Mouse (Mus musculus) E14TG2a.4 (cell line): ENCODE data around the gene Ifna9.

Source experiments
- CTCF ChIP-seq: conservative IDR thresholded peaks from 2 replicates; pipeline ENCODE4 v1.5.1; 2014; ENCODE audit warnings: low read length
- NANOG ChIP-seq: IDR thresholded peaks from 2 replicates; pipeline ENCODE4 v1.6.1; 2014; ENCODE audit warnings: borderline replicate concordance, low read length, mixed read lengths
- POU5F1 ChIP-seq: IDR thresholded peaks from 2 replicates; pipeline ENCODE4 v1.6.1; 2014; ENCODE audit warnings: low read length, borderline replicate concordance

DNA sequence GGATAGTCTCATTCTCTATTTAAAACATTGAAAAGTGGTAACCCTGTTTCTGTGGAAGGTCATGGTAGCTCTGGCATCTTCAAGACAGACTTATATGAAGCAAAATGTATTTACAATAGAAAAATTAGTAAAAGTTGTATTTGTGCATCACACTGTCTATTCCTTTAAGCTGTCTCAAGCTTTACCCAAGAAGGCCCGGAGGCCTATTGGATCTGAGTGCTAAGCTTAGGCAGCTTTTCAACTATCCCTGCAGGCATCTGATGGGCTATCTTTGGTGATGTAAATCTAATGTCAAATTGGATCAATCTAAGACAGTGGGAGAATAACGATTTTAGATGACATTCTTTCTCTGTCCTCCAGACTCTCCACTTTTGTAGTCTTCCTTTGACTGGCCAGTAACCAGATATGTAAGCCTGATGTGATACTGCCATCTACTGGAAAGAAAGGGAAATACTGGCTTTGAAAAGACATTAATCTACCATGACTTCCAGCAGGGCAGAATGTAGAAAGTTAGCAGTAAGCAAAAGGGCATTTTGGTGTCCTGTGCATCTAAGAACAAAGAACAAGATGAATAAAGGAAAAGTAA is 48.4 kb downstream of the Ifna9 start:
- peak; percentile 94 for TF ChIP-seq CTCF
- TF ChIP-seq NANOG, result no peak
- TF ChIP-seq POU5F1, result no peak
